Mouse (Mus musculus) myocyte (in vitro differentiated cells): ENCODE measurements at regions not wholly inside any gene's neighbourhood (a gene's known extent, or its start where the extent isn't known, plus 50 kb on each side); places are given as distances from the start of the nearest gene placed in this dataset.

Experiments
- H3K27me3 ChIP-seq: one replicate; pipeline ENCODE4 v1.6.1; 2011; ENCODE audit not compliant: control insufficient read depth, insufficient read depth, insufficient read length
- H3K36me3 ChIP-seq: one replicate; pipeline ENCODE4 v1.6.1; 2011; ENCODE audit not compliant: control insufficient read depth, insufficient read depth
- H3K4me2 ChIP-seq: one replicate; pipeline ENCODE4 v1.6.1; 2011; ENCODE audit warnings: low read depth, control low read depth
- H3K4me3 ChIP-seq: one replicate; pipeline ENCODE4 v1.5.1; 2011; ENCODE audit warnings: mild to moderate bottlenecking, control low read depth, moderate library complexity
- H3K79me2 ChIP-seq: one replicate; pipeline ENCODE4 v1.6.1; 2011; ENCODE audit not compliant: control insufficient read depth, insufficient read depth
- H3ac ChIP-seq: one replicate; pipeline ENCODE4 v1.6.1; 2011; ENCODE audit not compliant: control insufficient read depth, insufficient read length
- CEBPB ChIP-seq: IDR thresholded peaks from 2 replicates; pipeline ENCODE4 v1.6.1; 2011; ENCODE audit warnings: mild to moderate bottlenecking, moderate library complexity; ENCODE audit not compliant: poor library complexity, insufficient read depth, severe bottlenecking
- E2F4 ChIP-seq: IDR thresholded peaks from one replicate; pipeline ENCODE4 v1.6.1; 2011; ENCODE audit warnings: mild to moderate bottlenecking, control low read depth, moderate library complexity; ENCODE audit not compliant: insufficient read depth
- MAX ChIP-seq: IDR thresholded peaks from one replicate; pipeline ENCODE4 v1.6.1; 2011; ENCODE audit warnings: low read depth, mild to moderate bottlenecking, control low read depth
- MYOD1 ChIP-seq, 3 experiments: IDR thresholded peaks; one replicate each; pipeline ENCODE4 v1.6.1; 2011; ENCODE audit warnings: control low read depth in 2 of 3, low read depth in 2 of 3, mild to moderate bottlenecking in 2 of 3, moderate library complexity in 1 of 3; ENCODE audit not compliant: insufficient read length in 2 of 3, control insufficient read depth in 1 of 3
- MYOG ChIP-seq, 3 experiments: IDR thresholded peaks; one replicate each; pipeline ENCODE4 v1.6.1; 2011; ENCODE audit warnings: control low read depth in 2 of 3, low read depth in 2 of 3, mild to moderate bottlenecking in 2 of 3; ENCODE audit not compliant: insufficient read length in 2 of 3, control insufficient read depth in 1 of 3, insufficient read depth in 1 of 3
- POLR2A ChIP-seq: IDR thresholded peaks from one replicate; pipeline ENCODE4 v1.6.1; 2011; ENCODE audit warnings: low read depth, mild to moderate bottlenecking, control low read depth, moderate library complexity; ENCODE audit not compliant: insufficient read length
- POLR2AphosphoS2 ChIP-seq: IDR thresholded peaks from one replicate; pipeline ENCODE4 v1.6.1; 2011; ENCODE audit warnings: low read depth, control low read depth; ENCODE audit not compliant: insufficient read length
- REST ChIP-seq: IDR thresholded peaks from one replicate; pipeline ENCODE4 v1.6.1; 2011; ENCODE audit warnings: mild to moderate bottlenecking, control low read depth, moderate library complexity; ENCODE audit not compliant: insufficient read depth, insufficient read length
- SRF ChIP-seq: IDR thresholded peaks from one replicate; pipeline ENCODE4 v1.6.1; 2011; ENCODE audit warnings: low read depth; ENCODE audit not compliant: control insufficient read depth, insufficient read length
- TCF12 ChIP-seq: IDR thresholded peaks from one replicate; pipeline ENCODE4 v1.6.1; 2011; ENCODE audit warnings: mild to moderate bottlenecking, control low read depth; ENCODE audit not compliant: poor library complexity, insufficient read depth, severe bottlenecking
- TCF3 ChIP-seq: IDR thresholded peaks from one replicate; pipeline ENCODE4 v1.6.1; 2011; ENCODE audit warnings: low read depth, control low read depth; ENCODE audit not compliant: insufficient read length
- USF1 ChIP-seq: IDR thresholded peaks from one replicate; pipeline ENCODE4 v1.6.1; 2011; ENCODE audit warnings: low read depth, mild to moderate bottlenecking, control low read depth, moderate library complexity

DNA sequence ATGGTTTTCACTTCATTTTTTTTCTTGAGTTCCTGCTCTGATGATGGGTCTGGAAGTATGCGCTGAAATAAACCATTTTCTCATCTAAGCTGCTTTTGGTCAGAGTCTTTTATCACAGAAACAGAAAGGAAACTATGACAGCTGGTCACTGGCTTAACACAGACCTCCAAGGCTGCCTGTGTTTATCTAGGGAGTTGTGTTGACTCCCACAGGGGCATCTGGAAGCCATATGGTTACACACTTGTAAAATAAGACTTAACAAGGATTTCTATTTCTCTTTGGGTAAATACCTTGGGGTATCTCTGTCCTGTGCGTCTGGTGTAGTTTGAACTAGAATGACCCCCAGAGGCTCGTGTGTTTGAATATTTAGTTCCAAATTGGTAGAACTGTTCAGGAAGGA is 315.5 kb upstream of the Kazn start:
- Histone ChIP-seq H3K36me3 (no peaks in the 10 kb centered on the region), H3K4me3 (no peak overlapping the region), H3ac (no peak overlapping the region), H3K4me2 (no peak overlapping the region), H3K79me2 (no peaks in the 10 kb centered on the region), H3K27me3 (no peaks in the 10 kb centered on the region)
- TF ChIP-seq POLR2A: no peak
- TF ChIP-seq CEBPB: no peak
- TF ChIP-seq SRF: no peak
- TF ChIP-seq TCF12: no peak

DNA sequence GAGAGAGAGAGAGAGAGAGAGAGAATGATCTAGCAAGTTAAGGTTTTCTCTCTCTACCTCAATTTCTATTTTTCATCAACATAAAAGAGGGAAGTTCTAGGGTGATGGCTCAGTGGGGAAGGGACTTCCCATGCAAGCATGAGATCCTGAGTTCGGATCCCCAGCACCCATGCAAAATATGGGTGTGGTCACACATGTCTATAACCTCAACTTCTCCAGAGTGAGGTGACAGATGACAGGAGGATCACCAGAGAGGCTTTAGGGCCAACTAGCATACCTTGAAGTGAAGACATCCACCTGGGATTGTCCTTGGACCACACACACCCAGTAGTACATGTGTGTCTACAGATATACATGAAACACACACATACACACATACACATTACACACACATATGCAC is 306.7 kb upstream of the Kazn start:
- TF ChIP-seq TCF3 (no peak), MAX (no peak), E2F4 (no peak), SRF (no peak), POLR2A (no peak), TCF12 (no peak), USF1 (no peak), CEBPB (no peak), MYOD1 (IDR thresholded peaks at IDR 0.05; ENCODE audit: control insufficient read depth in 1 of 3, insufficient read length in 2 of 3, low read depth in 2 of 3) (no peak), REST (no peak), MYOG (IDR thresholded peaks at IDR 0.05; ENCODE audit: control insufficient read depth in 1 of 3, insufficient read depth in 1 of 3, insufficient read length in 2 of 3, low read depth in 2 of 3) (no peak), POLR2AphosphoS2 (no peak)
- H3ac ChIP-seq: no peak overlapping the region
- H3K4me2 ChIP-seq: no peak overlapping the region
- H3K79me2 ChIP-seq: no peaks in the 10 kb centered on the region
- H3K36me3 ChIP-seq: no peaks in the 10 kb centered on the region
- no peak overlapping the region for H3K4me3 ChIP-seq
- H3K27me3 ChIP-seq: no peaks in the 10 kb centered on the region

DNA sequence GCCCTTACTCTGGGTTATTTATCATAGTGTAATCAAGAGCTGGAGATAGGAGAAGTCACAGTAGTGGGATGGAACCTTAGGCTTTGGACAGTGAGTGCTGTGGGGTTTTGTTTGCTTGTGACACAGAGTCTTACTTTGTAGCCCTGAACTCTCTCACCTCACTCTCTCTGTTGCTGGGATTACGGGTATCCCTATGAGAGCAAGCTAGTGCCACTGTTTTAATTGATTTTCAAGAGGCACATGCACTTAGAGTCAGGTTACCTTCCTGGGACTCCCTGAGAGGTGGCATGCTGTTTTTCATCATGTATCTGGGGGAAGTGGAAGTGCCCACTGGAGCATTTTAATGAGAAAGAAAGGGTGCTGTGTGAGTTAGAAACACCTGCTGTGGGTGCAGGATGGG is 306.0 kb upstream of the Kazn start:
- Histone ChIP-seq H3K4me2 (no peak overlapping the region), H3K79me2 (no peaks in the 10 kb centered on the region), H3ac (no peak overlapping the region), H3K4me3 (no peak overlapping the region), H3K27me3 (no peaks in the 10 kb centered on the region), H3K36me3 (no peaks in the 10 kb centered on the region)
- no peak for TF ChIP-seq SRF
- TF ChIP-seq E2F4: no peak
- TF ChIP-seq MYOG (IDR thresholded peaks at IDR 0.05; ENCODE audit: control insufficient read depth in 1 of 3, insufficient read depth in 1 of 3, insufficient read length in 2 of 3, low read depth in 2 of 3): no peak
- TF ChIP-seq TCF3: no peak
- no peak for TF ChIP-seq REST
- TF ChIP-seq CEBPB: no peak
- TF ChIP-seq POLR2A: no peak
- TF ChIP-seq MAX: no peak

DNA sequence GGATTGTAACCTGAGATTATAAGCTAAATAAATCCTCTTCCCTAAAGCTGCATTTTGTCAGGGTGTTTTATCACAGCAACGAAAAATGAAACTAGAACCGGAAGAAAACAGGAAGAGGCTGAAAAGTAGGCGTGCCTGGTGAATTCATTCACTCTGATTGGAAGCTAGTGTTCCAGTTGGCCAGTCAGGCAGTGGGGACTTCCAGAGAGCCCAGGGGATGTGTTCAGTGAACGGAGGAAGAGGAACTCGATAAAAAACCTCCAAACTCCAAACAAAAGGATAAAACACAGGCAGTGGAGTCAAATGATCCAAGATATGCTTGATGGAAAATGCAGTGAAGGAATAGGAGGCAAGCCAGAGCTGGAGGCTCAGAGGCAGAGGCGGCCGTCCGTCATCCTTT is 305.5 kb upstream of the Kazn start:
- TF ChIP-seq REST (no peak), POLR2A (no peak), E2F4 (no peak), MYOD1 (IDR thresholded peaks at IDR 0.05; ENCODE audit: control insufficient read depth in 1 of 3, insufficient read length in 2 of 3, low read depth in 2 of 3) (no peak), SRF (no peak), USF1 (no peak), POLR2AphosphoS2 (no peak), TCF3 (no peak), MAX (no peak), CEBPB (no peak), TCF12 (no peak), MYOG (IDR thresholded peaks at IDR 0.05; ENCODE audit: control insufficient read depth in 1 of 3, insufficient read depth in 1 of 3, insufficient read length in 2 of 3, low read depth in 2 of 3) (no peak)
- no peaks in the 10 kb centered on the region for H3K27me3 ChIP-seq
- H3K79me2 ChIP-seq: no peaks in the 10 kb centered on the region
- no peak overlapping the region for H3K4me3 ChIP-seq
- no peaks in the 10 kb centered on the region for H3K36me3 ChIP-seq
- H3K4me2 ChIP-seq: no peak overlapping the region
- H3ac ChIP-seq: no peak overlapping the region

DNA sequence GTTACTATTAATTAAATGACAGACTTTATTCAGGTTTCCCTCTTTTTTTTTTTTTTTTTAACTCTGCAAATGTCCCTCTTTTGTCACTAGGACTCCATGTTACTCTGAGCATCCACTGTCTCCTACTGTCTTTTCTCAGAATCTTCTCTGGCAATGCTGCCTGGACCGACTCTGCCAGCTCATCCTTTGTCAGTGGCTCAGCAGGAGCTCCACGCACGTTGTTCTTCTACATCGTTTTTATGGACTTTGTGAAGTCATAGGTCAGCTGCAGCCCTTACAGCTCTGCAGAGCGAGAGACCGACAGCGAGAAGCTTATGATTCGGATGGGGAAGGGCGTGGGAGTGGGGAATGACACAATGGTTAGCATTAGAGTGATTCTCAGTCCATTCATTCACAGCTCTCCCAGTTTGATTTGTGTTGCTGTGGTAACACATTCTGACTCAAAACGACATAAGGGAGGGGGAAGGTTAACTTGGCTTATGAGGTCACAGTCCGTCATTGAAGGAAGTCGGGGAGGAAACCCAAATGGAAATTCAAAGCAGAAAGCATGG is 300.1 kb upstream of the Kazn start:
- Histone ChIP-seq H3K4me3 (no peak overlapping the region), H3ac (no peak overlapping the region), H3K36me3 (no peaks in the 10 kb centered on the region), H3K27me3 (no peaks in the 10 kb centered on the region), H3K4me2 (no peak overlapping the region), H3K79me2 (no peaks in the 10 kb centered on the region)
- no peak for TF ChIP-seq MAX
- TF ChIP-seq REST: no peak
- no peak for TF ChIP-seq E2F4
- TF ChIP-seq POLR2A: no peak
- no peak for TF ChIP-seq MYOG (IDR thresholded peaks at IDR 0.05; ENCODE audit: control insufficient read depth in 1 of 3, insufficient read depth in 1 of 3, insufficient read length in 2 of 3, low read depth in 2 of 3)
- no peak for TF ChIP-seq SRF
- no peak for TF ChIP-seq CEBPB
- TF ChIP-seq TCF12: no peak
- no peak for TF ChIP-seq USF1
- no peak for TF ChIP-seq TCF3
- TF ChIP-seq MYOD1 (IDR thresholded peaks at IDR 0.05; ENCODE audit: control insufficient read depth in 1 of 3, insufficient read length in 2 of 3, low read depth in 2 of 3): no peak
- TF ChIP-seq POLR2AphosphoS2: no peak
